Mouse (Mus musculus): ENCODE measurements at regions not wholly inside any gene's neighbourhood (a gene's known extent, or its start where the extent isn't known, plus 50 kb on each side); places are given as distances from the start of the nearest gene placed in this dataset.

GRCm38 (mm10) chr12:12567734-12568104 is 305.8 kb downstream of the Fam49a start:
- Histone ChIP-seq H3K27ac (no peak overlapping the region), H3K4me2 (replicated peaks) (no peak overlapping the region), H3K9ac (no peak overlapping the region), H3K4me1 (no peaks in the 10 kb centered on the region), H3K9me3 (no peaks in the 10 kb centered on the region), H3K36me3 (no peaks in the 10 kb centered on the region), H3K4me3 (no peak overlapping the region), H3K27me3 (no peaks in the 10 kb centered on the region)
- WGBS = 91% methylated on average over 3 of the region's 3 CpGs
- ATAC-seq (ENCODE audit: low FRiP score, low read depth) = no peak

DNA sequence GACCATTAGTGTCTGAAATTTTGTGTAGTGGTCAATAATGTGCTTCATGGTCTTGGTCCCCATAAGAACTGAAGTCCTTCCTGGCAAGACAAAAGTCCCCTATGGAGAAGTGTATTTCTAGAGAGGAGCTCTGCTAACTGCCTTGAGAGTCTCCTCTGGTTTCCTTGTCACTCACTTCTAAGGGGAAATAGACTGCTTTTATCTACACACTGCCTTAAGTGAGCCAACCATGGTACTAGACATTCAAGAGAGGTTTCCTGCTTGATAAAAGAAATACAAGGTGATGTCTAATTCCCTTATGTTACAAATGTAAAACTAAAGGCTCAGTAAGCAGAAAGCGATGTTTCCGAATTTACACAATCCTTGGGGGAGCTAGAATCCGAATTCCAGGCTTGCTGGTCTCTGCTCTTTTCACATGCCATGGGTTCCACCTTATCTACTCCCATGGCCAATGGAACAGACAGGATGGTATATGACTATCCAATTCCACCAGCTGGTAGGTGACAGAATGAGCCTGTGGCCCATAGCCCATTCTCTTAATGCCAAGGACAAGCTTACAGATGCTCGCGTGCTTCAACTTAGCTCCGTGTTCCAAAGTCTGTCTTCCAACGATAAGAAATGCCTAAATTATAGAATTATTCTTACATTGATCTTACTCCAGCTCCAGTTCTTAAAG is 305.3 kb downstream of the Fam49a start:
- 92% methylated on average over 7 of the region's 7 CpGs for WGBS
- H3K36me3 ChIP-seq = no peaks in the 10 kb centered on the region
- no peak for ATAC-seq (ENCODE audit: low FRiP score, low read depth)
- no peak overlapping the region for H3K9ac ChIP-seq
- no peak overlapping the region for H3K27ac ChIP-seq
- no peaks in the 10 kb centered on the region for H3K9me3 ChIP-seq
- no peaks in the 10 kb centered on the region for H3K4me1 ChIP-seq
- H3K27me3 ChIP-seq = no peaks in the 10 kb centered on the region
- no peak overlapping the region for H3K4me2 ChIP-seq (replicated peaks)
- H3K4me3 ChIP-seq = no peak overlapping the region

DNA sequence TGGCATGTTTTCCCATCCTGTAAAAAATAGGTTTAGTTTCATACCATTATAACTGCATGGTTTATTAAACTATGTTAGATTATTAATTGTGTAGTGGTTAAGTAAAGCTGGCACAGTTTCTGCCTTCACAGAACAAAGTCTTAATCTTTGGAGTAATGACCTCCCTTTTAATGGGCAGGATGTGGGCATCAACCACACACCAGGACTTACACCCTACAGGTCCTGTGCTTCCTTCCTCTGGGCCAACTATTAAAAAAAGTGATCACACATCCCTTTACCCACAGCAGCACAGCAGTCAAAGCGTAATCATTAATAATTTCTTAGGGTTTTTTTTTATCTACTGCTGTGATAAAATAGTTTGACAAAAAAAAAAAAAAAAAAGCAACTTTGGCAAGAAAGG is 300.3 kb downstream of the Fam49a start:
- WGBS = 86% methylated on average over 1 of the region's 1 CpGs
- Histone ChIP-seq H3K4me3 (no peak overlapping the region), H3K27me3 (no peaks in the 10 kb centered on the region), H3K9ac (no peak overlapping the region), H3K4me2 (replicated peaks) (no peak overlapping the region), H3K9me3 (no peaks in the 10 kb centered on the region), H3K27ac (no peak overlapping the region), H3K36me3 (no peaks in the 10 kb centered on the region), H3K4me1 (no peaks in the 10 kb centered on the region)
- no peak for ATAC-seq (ENCODE audit: low FRiP score, low read depth)

DNA sequence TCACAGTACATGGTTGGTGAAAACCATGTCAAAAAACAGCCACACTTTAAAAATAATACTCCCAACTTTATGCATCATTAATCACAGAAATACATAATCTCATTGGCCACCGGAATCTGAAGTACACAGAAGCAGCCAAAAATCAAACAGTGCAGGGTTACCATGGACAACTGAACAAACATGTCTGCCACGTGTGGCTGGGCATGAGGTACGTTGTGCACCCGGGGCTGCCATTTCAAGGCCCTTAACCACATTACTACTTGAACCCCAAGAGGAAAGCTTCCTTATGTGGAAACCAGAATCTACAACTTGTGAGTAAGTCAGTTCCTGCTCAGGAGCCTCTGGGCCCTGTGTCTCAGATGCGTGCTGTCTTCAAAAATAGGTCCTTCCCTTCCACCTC is 289.9 kb downstream of the Fam49a start:
- 83% methylated on average over 5 of the region's 5 CpGs for WGBS
- no peak overlapping the region for H3K27ac ChIP-seq
- no peak for ATAC-seq (ENCODE audit: low FRiP score, low read depth)
- no peaks in the 10 kb centered on the region for H3K9me3 ChIP-seq
- no peak overlapping the region for H3K4me3 ChIP-seq
- no peak overlapping the region for H3K9ac ChIP-seq
- H3K4me1 ChIP-seq = peaks cover 18% of the 10 kb centered on the region
- H3K4me2 ChIP-seq (replicated peaks) = no peak overlapping the region
- H3K36me3 ChIP-seq = no peaks in the 10 kb centered on the region
- no peaks in the 10 kb centered on the region for H3K27me3 ChIP-seq

DNA sequence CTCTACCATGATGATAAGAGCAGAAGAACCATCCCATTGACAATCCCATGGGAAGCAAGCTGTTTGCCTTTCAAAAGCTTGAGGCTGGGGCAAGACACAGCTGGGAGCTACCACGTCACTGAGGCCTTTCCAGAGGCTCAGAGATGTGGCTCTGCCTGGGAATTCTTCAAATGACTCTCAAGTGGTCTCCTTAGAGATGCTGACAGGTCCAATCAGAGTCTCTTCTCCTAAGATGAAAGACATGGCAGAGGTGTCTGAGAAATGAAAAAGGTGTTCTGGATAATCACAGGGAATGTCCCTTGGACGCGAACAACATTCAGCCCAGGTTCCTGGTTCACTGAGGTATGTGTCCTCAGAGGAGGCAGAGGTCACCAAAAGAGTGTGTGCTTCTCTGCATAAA is 287.7 kb downstream of the Fam49a start:
- no peak overlapping the region for H3K9ac ChIP-seq
- no peaks in the 10 kb centered on the region for H3K36me3 ChIP-seq
- H3K4me2 ChIP-seq (replicated peaks) = no peak overlapping the region
- WGBS = 79% methylated on average over 3 of the region's 3 CpGs
- no peaks in the 10 kb centered on the region for H3K27me3 ChIP-seq
- peaks cover 18% of the 10 kb centered on the region for H3K4me1 ChIP-seq
- no peak for ATAC-seq (ENCODE audit: low FRiP score, low read depth)
- no peak overlapping the region for H3K4me3 ChIP-seq
- H3K27ac ChIP-seq = no peak overlapping the region
- no peaks in the 10 kb centered on the region for H3K9me3 ChIP-seq

DNA sequence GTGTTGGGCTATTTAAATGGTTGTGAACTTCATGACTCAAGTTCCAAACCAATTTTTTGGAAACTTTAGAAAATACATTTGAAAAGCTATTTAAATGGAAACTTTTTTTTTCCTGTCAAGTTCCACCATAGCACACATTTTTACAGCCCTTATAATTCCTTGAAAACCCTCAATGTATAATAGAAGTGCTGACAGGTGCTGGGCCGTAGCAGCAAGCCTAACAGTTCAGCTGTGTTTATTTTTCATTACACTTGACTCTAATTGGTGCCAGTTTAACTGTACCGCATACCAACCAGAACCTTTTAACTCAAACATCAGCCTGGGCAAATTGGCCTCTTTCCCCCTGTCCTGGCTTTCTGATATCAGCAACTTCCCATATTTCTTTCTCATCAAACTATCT is 286.7 kb downstream of the Fam49a start:
- Histone ChIP-seq H3K4me2 (replicated peaks) (no peak overlapping the region), H3K4me1 (peaks cover 18% of the 10 kb centered on the region), H3K4me3 (no peak overlapping the region), H3K36me3 (no peaks in the 10 kb centered on the region), H3K9me3 (no peaks in the 10 kb centered on the region), H3K27ac (no peak overlapping the region), H3K27me3 (no peaks in the 10 kb centered on the region), H3K9ac (no peak overlapping the region)
- WGBS = 14% methylated on average over 2 of the region's 2 CpGs
- ATAC-seq (ENCODE audit: low FRiP score, low read depth) = peak; percentile 76; the same call in 1 of the 2 replicates

DNA sequence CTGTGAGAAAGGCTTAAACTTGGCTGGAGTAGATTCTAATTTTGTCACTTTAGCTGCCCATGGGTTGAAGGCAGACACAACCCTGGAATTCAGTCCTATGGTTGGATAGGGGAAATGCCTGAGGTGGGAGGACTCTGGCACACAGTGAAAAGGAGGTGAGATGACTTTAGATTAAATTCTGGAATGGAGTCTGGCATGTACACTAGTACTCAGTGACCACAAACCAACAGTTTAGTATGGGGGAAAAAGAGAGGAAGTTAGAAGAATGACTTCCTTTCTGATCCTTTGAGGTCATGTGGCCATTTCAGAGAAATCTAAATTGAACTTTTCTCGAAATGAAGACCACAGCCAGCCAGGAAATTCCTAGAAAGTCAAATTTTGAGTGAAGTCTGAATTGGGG is 285.5 kb downstream of the Fam49a start:
- Histone ChIP-seq H3K4me3 (no peak overlapping the region), H3K9ac (no peak overlapping the region), H3K4me2 (replicated peaks) (no peak overlapping the region), H3K27ac (no peak overlapping the region), H3K27me3 (no peaks in the 10 kb centered on the region), H3K36me3 (no peaks in the 10 kb centered on the region), H3K9me3 (no peaks in the 10 kb centered on the region), H3K4me1 (peaks cover 18% of the 10 kb centered on the region)
- ATAC-seq (ENCODE audit: low FRiP score, low read depth) = no peak
- 76% methylated on average over 1 of the region's 1 CpGs for WGBS

GRCm38 (mm10) chr12:12546372-12547031 is 284.6 kb downstream of the Fam49a start:
- H3K27me3 ChIP-seq = no peaks in the 10 kb centered on the region
- H3K4me1 ChIP-seq = peaks cover 18% of the 10 kb centered on the region
- no peak overlapping the region for H3K9ac ChIP-seq
- ATAC-seq (ENCODE audit: low FRiP score, low read depth) = no peak
- H3K4me3 ChIP-seq = no peak overlapping the region
- no peaks in the 10 kb centered on the region for H3K36me3 ChIP-seq
- H3K27ac ChIP-seq = no peak overlapping the region
- 88% methylated on average over 5 of the region's 5 CpGs for WGBS
- H3K4me2 ChIP-seq (replicated peaks) = no peak overlapping the region
- no peaks in the 10 kb centered on the region for H3K9me3 ChIP-seq

DNA sequence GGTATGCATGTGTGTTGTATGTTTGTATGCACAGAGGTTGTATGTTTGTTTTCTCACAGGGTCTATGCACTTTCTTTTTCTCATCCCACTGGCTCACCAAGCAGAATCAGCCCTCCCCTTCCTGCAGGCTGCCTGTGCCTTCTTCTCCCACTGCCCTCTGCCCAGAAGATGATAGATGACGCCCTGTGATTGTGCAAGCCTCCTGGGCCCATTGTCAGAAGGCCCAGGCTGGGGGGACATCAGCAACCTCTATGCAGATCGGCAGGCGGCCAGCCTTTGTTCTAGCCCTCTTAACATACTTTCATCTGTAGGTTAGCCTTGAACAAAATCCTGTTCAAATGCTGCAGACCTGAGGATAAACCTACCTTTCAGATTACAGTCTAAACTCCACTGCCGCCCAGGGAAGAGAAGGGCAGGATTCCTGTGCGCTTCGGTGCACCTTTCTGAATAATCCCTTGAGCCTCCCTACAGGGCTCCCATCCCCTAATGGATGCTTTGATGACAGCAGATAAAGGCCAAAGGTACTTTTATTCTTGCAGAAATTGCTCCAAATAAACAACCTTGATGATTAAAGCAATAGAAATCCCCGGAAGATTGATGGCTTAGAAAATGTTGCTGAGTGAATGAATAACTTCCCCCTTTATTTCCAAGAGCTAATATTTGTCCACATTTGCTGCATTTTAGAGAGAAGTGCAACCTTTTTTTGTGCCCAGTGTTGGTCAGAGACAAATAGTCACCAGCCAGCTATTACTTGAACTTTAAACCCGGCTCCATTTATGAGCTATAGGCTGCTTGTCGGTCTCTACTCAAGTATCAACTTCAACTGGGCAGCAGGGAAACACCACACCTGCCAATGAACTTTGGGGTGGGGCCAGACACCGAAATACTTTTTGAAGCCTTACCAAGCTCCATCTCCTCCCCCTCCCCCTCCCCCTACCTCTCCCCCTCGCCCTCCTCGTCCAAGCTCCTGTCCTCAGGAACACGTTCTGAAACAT is 279.4 kb downstream of the Fam49a start:
- Histone ChIP-seq H3K36me3 (no peaks in the 10 kb centered on the region), H3K9me3 (no peaks in the 10 kb centered on the region), H3K4me1 (no peaks in the 10 kb centered on the region), H3K9ac (no peak overlapping the region), H3K27ac (no peak overlapping the region), H3K27me3 (no peaks in the 10 kb centered on the region), H3K4me2 (replicated peaks) (no peak overlapping the region), H3K4me3 (no peak overlapping the region)
- WGBS = 56% methylated on average over 13 of the region's 13 CpGs
- no peak for ATAC-seq (ENCODE audit: low FRiP score, low read depth)

DNA sequence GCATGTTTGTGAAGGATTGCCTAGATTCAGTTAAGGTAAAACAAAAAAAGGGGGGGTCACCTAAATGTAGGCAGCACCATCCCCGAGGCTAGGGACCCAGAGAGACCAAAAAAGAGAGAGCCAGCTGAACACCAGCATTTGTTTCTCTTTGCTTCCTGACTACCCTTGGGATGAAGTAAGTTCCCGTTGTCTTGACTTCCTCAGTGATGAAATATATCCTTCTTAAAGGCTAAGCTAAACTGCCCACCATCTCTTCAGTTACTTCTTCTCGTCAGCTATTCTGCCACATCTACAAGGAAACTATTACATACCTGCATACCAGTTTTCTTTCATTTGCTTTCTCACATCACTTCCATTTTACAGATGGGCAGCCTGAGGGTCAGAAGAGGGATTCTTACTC is 277.4 kb downstream of the Fam49a start:
- H3K27ac ChIP-seq = no peak overlapping the region
- H3K9ac ChIP-seq = no peak overlapping the region
- H3K4me2 ChIP-seq (replicated peaks) = no peak overlapping the region
- H3K27me3 ChIP-seq = no peaks in the 10 kb centered on the region
- no peak for ATAC-seq (ENCODE audit: low FRiP score, low read depth)
- H3K4me1 ChIP-seq = no peaks in the 10 kb centered on the region
- H3K9me3 ChIP-seq = no peaks in the 10 kb centered on the region
- WGBS = 87% methylated on average over 3 of the region's 3 CpGs
- no peak overlapping the region for H3K4me3 ChIP-seq
- H3K36me3 ChIP-seq = no peaks in the 10 kb centered on the region

- H3K4me3 ChIP-seq = no peak overlapping the region
- H3K27me3 ChIP-seq = no peaks in the 10 kb centered on the region
- H3K27ac ChIP-seq = no peak overlapping the region
- no peaks in the 10 kb centered on the region for H3K4me1 ChIP-seq
- no peak overlapping the region for H3K4me2 ChIP-seq (replicated peaks)
- no peaks in the 10 kb centered on the region for H3K9me3 ChIP-seq
- no peak overlapping the region for H3K9ac ChIP-seq
- no peak for ATAC-seq (ENCODE audit: low FRiP score, low read depth)
- 14% methylated on average over 2 of the region's 2 CpGs for whole genome bisulfite sequencing
- H3K36me3 ChIP-seq = no peaks in the 10 kb centered on the region
Observed at GRCm38 (mm10) chr12:12534779-12535178, 272.8 kb downstream of the Fam49a start.

DNA sequence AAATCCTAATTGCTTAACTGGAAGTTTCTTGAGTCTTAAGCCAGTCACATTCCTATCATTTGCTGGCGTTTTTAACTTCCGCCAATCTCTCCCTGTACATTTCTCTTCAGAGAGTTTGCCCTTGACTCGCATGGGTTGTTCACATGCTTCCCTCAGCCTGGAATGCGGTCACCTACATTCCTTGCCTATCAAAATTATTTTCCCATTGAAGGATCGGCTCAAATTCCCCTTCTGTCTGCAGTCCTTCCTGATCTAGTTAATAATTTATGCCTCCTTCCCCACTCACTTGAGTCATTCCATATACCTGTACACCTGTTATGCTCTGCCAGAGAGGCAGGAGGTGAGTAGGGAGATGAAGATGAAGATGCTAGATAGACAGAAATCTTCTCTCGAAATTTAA is 268.9 kb downstream of the Fam49a start:
- H3K4me1 ChIP-seq = peaks cover 10% of the 10 kb centered on the region
- no peak for ATAC-seq (ENCODE audit: low FRiP score, low read depth)
- no peaks in the 10 kb centered on the region for H3K27me3 ChIP-seq
- no peak overlapping the region for H3K27ac ChIP-seq
- WGBS = 71% methylated on average over 6 of the region's 6 CpGs
- H3K9me3 ChIP-seq = no peaks in the 10 kb centered on the region
- no peak overlapping the region for H3K4me3 ChIP-seq
- H3K36me3 ChIP-seq = no peaks in the 10 kb centered on the region
- no peak overlapping the region for H3K9ac ChIP-seq
- no peak overlapping the region for H3K4me2 ChIP-seq (replicated peaks)

Measured in limb, embryonic 13.5 days (tissue).